Mouse (Mus musculus): ENCODE data around the gene Slc45a3.

The Slc45a3 gene

GRCm38 (mm10) chr1:131964580-131964979 lies 1.8 kb downstream of the Slc45a3 start:
- DNase-seq (ENCODE audit: low spot score in 2 of 2) = no peak

GRCm38 (mm10) chr1:131965818-131966217 lies 3.1 kb downstream of the Slc45a3 start:
- no peak for DNase-seq (ENCODE audit: low spot score in 2 of 2)

DNA sequence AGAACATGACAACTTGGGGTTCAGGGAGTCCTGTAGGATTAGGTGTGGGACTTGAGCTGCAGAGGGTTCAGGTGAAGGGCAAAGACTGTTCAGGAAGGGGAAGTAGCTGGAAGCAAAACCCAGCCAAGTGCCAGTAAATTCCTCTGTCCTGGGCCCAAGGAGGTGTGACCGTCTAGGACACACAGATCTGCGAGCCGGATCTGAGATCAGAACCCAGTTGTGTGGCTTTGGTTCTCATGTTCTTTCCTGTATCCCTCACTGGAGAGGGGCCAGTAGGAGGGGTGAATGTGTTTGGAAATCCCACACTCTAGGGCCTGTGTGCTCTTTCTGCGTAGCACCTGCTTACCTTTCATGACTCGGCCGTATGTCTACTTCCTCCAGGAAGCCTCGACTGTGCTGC lies 4.6 kb downstream of the Slc45a3 start:
- no peak for DNase-seq (ENCODE audit: low spot score in 2 of 2)

GRCm38 (mm10) chr1:131968556-131968955 lies 5.8 kb downstream of the Slc45a3 start:
- no peak for DNase-seq (ENCODE audit: low spot score in 2 of 2)

GRCm38 (mm10) chr1:131968983-131969382 lies 6.2 kb downstream of the Slc45a3 start:
- DNase-seq (ENCODE audit: low spot score in 2 of 2) = no peak

- no peak for DNase-seq (ENCODE audit: low spot score in 2 of 2)
Measured at GRCm38 (mm10) chr1:131969825-131970224, 7.1 kb downstream of the Slc45a3 start.

- DNase-seq (ENCODE audit: low spot score in 2 of 2) = no peak
Measured at GRCm38 (mm10) chr1:131970322-131970660, 7.5 kb downstream of the Slc45a3 start.

- DNase-seq (ENCODE audit: low spot score in 2 of 2) = no peak
Measured at GRCm38 (mm10) chr1:131970661-131971520, 8.1 kb downstream of the Slc45a3 start.

GRCm38 (mm10) chr1:131971771-131972497 lies 9.2 kb downstream of the Slc45a3 start:
- no peak for DNase-seq (ENCODE audit: low spot score in 2 of 2)

DNA sequence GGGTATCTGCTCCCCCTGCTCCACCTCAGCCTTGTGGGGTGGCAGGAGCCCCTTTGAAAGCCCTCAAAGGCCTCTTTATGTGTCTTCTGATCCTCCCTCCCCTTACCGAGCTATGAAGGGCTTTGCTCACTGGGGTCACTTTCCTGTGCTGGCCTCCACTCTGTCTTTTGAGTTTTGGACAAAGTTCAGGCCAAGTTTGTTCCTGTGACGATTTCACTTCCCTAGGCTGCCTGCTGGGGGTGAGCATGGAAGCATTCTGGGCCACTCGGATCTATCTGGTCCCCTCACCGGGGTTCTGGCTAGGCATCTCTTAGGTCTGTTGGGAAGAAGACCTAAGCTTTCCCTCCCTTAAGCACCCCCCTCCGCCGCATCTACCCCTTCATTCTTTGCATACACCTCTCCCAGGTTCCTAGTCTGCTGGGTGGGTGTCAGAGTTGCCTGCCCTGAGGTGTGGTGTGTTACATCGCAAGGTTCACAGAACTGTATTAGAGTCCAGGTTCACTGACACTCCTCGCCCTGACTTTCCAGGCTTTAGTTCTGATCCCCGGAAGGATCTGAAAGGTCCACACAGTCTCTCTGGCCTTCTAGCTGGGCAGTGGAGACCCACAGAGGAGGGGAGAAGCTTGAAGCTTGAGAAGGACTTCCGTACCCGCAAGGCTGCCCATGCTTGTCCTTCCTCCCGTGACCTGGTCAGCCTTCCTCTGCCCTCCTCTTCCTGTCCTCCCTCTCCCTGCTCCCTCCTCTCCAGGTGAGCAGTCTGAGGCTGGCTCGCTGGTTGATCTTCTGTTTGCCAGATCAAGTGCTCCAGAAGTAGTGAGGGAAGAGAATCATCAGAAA lies 9.9 kb downstream of the Slc45a3 start:
- no peak for DNase-seq (ENCODE audit: low spot score in 2 of 2)

GRCm38 (mm10) chr1:131973991-131974390 lies 11.2 kb downstream of the Slc45a3 start:
- no peak for DNase-seq (ENCODE audit: low spot score in 2 of 2)

GRCm38 (mm10) chr1:131976886-131977285 lies 14.1 kb downstream of the Slc45a3 start:
- no peak for DNase-seq (ENCODE audit: low spot score in 2 of 2)

- no peak for DNase-seq (ENCODE audit: low spot score in 2 of 2)
Measured at GRCm38 (mm10) chr1:131980471-131980870, 17.7 kb downstream of the Slc45a3 start.

DNA sequence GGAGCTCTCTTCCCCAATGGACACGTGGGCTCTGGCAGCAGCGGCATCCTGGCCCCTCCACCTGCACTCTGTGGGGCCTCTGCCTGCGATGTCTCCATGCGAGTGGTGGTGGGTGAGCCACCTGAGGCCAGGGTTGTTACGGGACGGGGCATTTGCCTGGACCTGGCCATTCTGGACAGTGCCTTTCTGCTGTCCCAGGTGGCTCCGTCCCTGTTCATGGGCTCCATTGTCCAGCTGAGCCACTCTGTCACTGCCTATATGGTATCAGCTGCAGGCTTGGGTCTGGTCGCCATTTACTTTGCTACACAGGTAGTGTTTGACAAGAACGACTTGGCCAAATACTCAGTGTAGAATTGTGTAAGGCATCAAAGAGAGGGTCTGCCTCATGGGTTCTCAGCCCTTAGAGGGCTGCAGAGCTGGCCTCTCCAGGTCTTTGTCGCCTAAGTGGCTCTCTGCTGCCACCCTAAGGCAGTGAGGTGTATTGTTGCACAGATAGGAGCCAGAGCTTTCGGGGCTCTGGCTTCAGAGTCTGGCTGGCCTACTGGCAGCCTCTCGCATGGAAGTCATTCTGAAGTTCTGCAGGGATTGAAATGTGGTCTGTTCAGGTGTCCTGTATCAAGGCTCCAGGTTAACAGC lies 18.7 kb downstream of the Slc45a3 start:
- DNase-seq (ENCODE audit: low spot score in 2 of 2) = peak; percentile 59 to 75

DNA sequence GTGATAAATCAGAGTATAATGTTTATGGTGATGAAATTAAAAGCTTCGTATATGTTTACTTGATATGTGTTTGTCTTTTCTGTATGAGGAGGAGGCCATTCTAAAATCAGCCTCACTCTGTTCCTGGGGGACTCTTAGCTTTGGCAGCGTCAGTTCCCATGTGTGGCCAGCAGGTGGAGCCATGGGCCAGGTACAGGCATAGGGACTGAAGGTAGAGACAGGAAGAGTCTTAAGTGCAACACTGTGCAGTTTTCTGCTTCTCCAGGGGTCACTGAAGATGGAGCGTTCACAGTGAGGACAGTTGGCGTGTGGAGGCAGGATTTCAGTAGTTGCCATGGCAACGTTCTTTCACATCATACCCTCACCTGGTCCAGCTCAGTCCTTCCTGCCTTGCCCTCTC lies 20.1 kb downstream of the Slc45a3 start:
- peak; percentile 75 to 86 for DNase-seq (ENCODE audit: low spot score in 2 of 2)

GRCm38 (mm10) chr1:131983806-131984205 lies 21.0 kb downstream of the Slc45a3 start:
- no peak for DNase-seq (ENCODE audit: low spot score in 2 of 2)

DNA sequence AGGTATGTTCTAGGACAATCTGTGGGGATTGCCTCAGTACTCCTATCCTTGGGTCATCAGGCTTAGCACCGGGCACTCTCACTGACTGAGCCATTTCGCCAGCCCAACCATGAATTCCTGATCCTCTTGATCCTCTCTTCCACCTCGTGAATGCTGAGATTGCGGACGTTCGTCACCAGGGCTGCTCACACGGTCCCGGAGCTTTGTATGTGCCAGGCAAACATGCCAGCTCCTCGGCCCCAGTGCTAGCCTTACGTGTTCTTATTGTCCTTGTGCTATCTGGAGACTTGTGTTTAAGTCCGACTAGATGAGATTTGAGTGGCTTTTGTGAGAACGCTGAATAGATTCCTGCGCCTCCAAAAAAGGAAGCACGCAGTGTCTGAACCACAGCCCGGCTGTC lies 24.7 kb downstream of the Slc45a3 start:
- DNase-seq (ENCODE audit: low spot score in 2 of 2) = no peak

GRCm38 (mm10) chr1:131989476-131989875 lies 26.7 kb downstream of the Slc45a3 start:
- no peak for DNase-seq (ENCODE audit: low spot score in 2 of 2)

- no peak for DNase-seq (ENCODE audit: low spot score in 2 of 2)
Measured at GRCm38 (mm10) chr1:131990083-131990760, 27.5 kb downstream of the Slc45a3 start.

GRCm38 (mm10) chr1:131992561-131993001 lies 29.8 kb downstream of the Slc45a3 start:
- no peak for DNase-seq (ENCODE audit: low spot score in 2 of 2)

All from right cerebral cortex, postnatal 10 days (tissue).